Mouse (Mus musculus): ENCODE measurements at regions not wholly inside any gene's neighbourhood (a gene's known extent, or its start where the extent isn't known, plus 50 kb on each side); places are given as distances from the start of the nearest gene placed in this dataset.

GRCm38 (mm10) chr4:81005507-81006328 is 95.3 kb downstream of the Lurap1l start:
- no peak overlapping the region for H3K4me3 ChIP-seq

GRCm38 (mm10) chr4:81006546-81006945 is 96.1 kb downstream of the Lurap1l start:
- no peaks in the 10 kb centered on the region for H3K27me3 ChIP-seq (replicated peaks; ENCODE audit: low read depth, poor library complexity, severe bottlenecking)
- H3K4me1 ChIP-seq: peaks cover 9% of the 10 kb centered on the region
- 91% methylated on average over 1 of the region's 1 CpGs for WGBS
- no peak for DNase-seq (ENCODE audit: low spot score)
- H3K9me3 ChIP-seq: no peaks in the 10 kb centered on the region
- no peak overlapping the region for H3K27ac ChIP-seq (replicated peaks)
- H3K4me3 ChIP-seq: no peak overlapping the region
- H3K36me3 ChIP-seq (replicated peaks): no peaks in the 10 kb centered on the region

More at GRCm38 (mm10) chr4:81005507-81006328, 95.3 kb downstream of the Lurap1l start:
- DNase-seq (ENCODE audit: low spot score): no peak
- peaks cover 9% of the 10 kb centered on the region for H3K4me1 ChIP-seq
- peaks cover 3% of the 10 kb centered on the region for H3K9me3 ChIP-seq
- H3K27me3 ChIP-seq (replicated peaks; ENCODE audit: low read depth, poor library complexity, severe bottlenecking): no peaks in the 10 kb centered on the region
- H3K27ac ChIP-seq (replicated peaks): no peak overlapping the region
- H3K36me3 ChIP-seq (replicated peaks): no peaks in the 10 kb centered on the region
- 47% methylated on average over 7 of the region's 7 CpGs for WGBS

- H3K9me3 ChIP-seq: no peaks in the 10 kb centered on the region
- DNase-seq (ENCODE audit: low spot score): no peak
- WGBS: 68% methylated on average over 2 of the region's 2 CpGs
- H3K27me3 ChIP-seq (replicated peaks; ENCODE audit: low read depth, poor library complexity, severe bottlenecking): no peaks in the 10 kb centered on the region
- no peak overlapping the region for H3K4me3 ChIP-seq
- no peaks in the 10 kb centered on the region for H3K36me3 ChIP-seq (replicated peaks)
- H3K27ac ChIP-seq (replicated peaks): no peak overlapping the region
- no peaks in the 10 kb centered on the region for H3K4me1 ChIP-seq
These were observed 111.4 kb downstream of the Lurap1l start for GRCm38 (mm10) chr4:81021850-81022249.

GRCm38 (mm10) chr4:81023436-81023983 is 113.1 kb downstream of the Lurap1l start:
- Histone ChIP-seq H3K27ac (replicated peaks) (no peak overlapping the region), H3K4me3 (no peak overlapping the region), H3K4me1 (no peaks in the 10 kb centered on the region), H3K27me3 (replicated peaks; ENCODE audit: low read depth, poor library complexity, severe bottlenecking) (no peaks in the 10 kb centered on the region), H3K9me3 (no peaks in the 10 kb centered on the region), H3K36me3 (replicated peaks) (no peaks in the 10 kb centered on the region)
- WGBS: 67% methylated on average over 14 of the region's 14 CpGs
- DNase-seq (ENCODE audit: low spot score): no peak

- WGBS: 95% methylated on average over 1 of the region's 1 CpGs
- no peak for DNase-seq (ENCODE audit: low spot score)
- Histone ChIP-seq H3K36me3 (replicated peaks) (no peaks in the 10 kb centered on the region), H3K4me1 (no peaks in the 10 kb centered on the region), H3K27ac (replicated peaks) (no peak overlapping the region), H3K4me3 (no peak overlapping the region), H3K27me3 (replicated peaks; ENCODE audit: low read depth, poor library complexity, severe bottlenecking) (no peaks in the 10 kb centered on the region), H3K9me3 (no peaks in the 10 kb centered on the region)
These were observed 117.1 kb downstream of the Lurap1l start for GRCm38 (mm10) chr4:81027558-81027957.

- no peak for DNase-seq (ENCODE audit: low spot score)
- H3K9me3 ChIP-seq: no peaks in the 10 kb centered on the region
- no peaks in the 10 kb centered on the region for H3K36me3 ChIP-seq (replicated peaks)
- no peak overlapping the region for H3K4me3 ChIP-seq
- no peaks in the 10 kb centered on the region for H3K4me1 ChIP-seq
- H3K27ac ChIP-seq (replicated peaks): no peak overlapping the region
- no peaks in the 10 kb centered on the region for H3K27me3 ChIP-seq (replicated peaks; ENCODE audit: low read depth, poor library complexity, severe bottlenecking)
- 82% methylated on average over 3 of the region's 3 CpGs for WGBS
These were observed 120.2 kb downstream of the Lurap1l start for GRCm38 (mm10) chr4:81030671-81031070.

- Histone ChIP-seq H3K9me3 (no peaks in the 10 kb centered on the region), H3K4me3 (no peak overlapping the region), H3K27me3 (replicated peaks; ENCODE audit: low read depth, poor library complexity, severe bottlenecking) (no peaks in the 10 kb centered on the region), H3K4me1 (no peaks in the 10 kb centered on the region), H3K27ac (replicated peaks) (no peak overlapping the region), H3K36me3 (replicated peaks) (no peaks in the 10 kb centered on the region)
- no peak for DNase-seq (ENCODE audit: low spot score)
These were observed 127.0 kb downstream of the Lurap1l start for GRCm38 (mm10) chr4:81037336-81037902.

GRCm38 (mm10) chr4:81058227-81058626 is 147.8 kb downstream of the Lurap1l start:
- H3K27me3 ChIP-seq (replicated peaks; ENCODE audit: low read depth, poor library complexity, severe bottlenecking): no peaks in the 10 kb centered on the region
- H3K4me3 ChIP-seq: no peak overlapping the region
- WGBS: 99% methylated on average over 1 of the region's 1 CpGs
- H3K36me3 ChIP-seq (replicated peaks): no peaks in the 10 kb centered on the region
- H3K27ac ChIP-seq (replicated peaks): no peak overlapping the region
- H3K4me1 ChIP-seq: no peaks in the 10 kb centered on the region
- H3K9me3 ChIP-seq: no peaks in the 10 kb centered on the region
- DNase-seq (ENCODE audit: low spot score): no peak

GRCm38 (mm10) chr4:81058809-81059208 is 148.4 kb downstream of the Lurap1l start:
- Histone ChIP-seq H3K27ac (replicated peaks) (no peak overlapping the region), H3K9me3 (no peaks in the 10 kb centered on the region), H3K4me1 (no peaks in the 10 kb centered on the region), H3K36me3 (replicated peaks) (no peaks in the 10 kb centered on the region), H3K4me3 (no peak overlapping the region), H3K27me3 (replicated peaks; ENCODE audit: low read depth, poor library complexity, severe bottlenecking) (no peaks in the 10 kb centered on the region)
- DNase-seq (ENCODE audit: low spot score): no peak
- 89% methylated on average over 5 of the region's 5 CpGs for WGBS

GRCm38 (mm10) chr4:81059356-81059755 is 148.9 kb downstream of the Lurap1l start:
- no peak for DNase-seq (ENCODE audit: low spot score)
- no peak overlapping the region for H3K27ac ChIP-seq (replicated peaks)
- no peak overlapping the region for H3K4me3 ChIP-seq
- no peaks in the 10 kb centered on the region for H3K4me1 ChIP-seq
- 93% methylated on average over 3 of the region's 3 CpGs for WGBS
- H3K27me3 ChIP-seq (replicated peaks; ENCODE audit: low read depth, poor library complexity, severe bottlenecking): no peaks in the 10 kb centered on the region
- no peaks in the 10 kb centered on the region for H3K9me3 ChIP-seq
- no peaks in the 10 kb centered on the region for H3K36me3 ChIP-seq (replicated peaks)

- WGBS: 76% methylated on average over 6 of the region's 6 CpGs
- no peak for DNase-seq (ENCODE audit: low spot score)
- Histone ChIP-seq H3K4me3 (no peak overlapping the region), H3K36me3 (replicated peaks) (no peaks in the 10 kb centered on the region), H3K27ac (replicated peaks) (no peak overlapping the region), H3K9me3 (no peaks in the 10 kb centered on the region), H3K27me3 (replicated peaks; ENCODE audit: low read depth, poor library complexity, severe bottlenecking) (no peaks in the 10 kb centered on the region), H3K4me1 (peaks cover 6% of the 10 kb centered on the region)
These were observed 172.0 kb downstream of the Lurap1l start for GRCm38 (mm10) chr4:81082290-81082947.

GRCm38 (mm10) chr4:81085188-81085587 is 174.7 kb downstream of the Lurap1l start:
- H3K27ac ChIP-seq (replicated peaks): no peak overlapping the region
- peak; percentile 16 for DNase-seq (ENCODE audit: low spot score)
- WGBS: 39% methylated on average over 4 of the region's 4 CpGs
- H3K4me1 ChIP-seq: peaks cover 6% of the 10 kb centered on the region
- H3K36me3 ChIP-seq (replicated peaks): no peaks in the 10 kb centered on the region
- H3K9me3 ChIP-seq: no peaks in the 10 kb centered on the region
- H3K27me3 ChIP-seq (replicated peaks; ENCODE audit: low read depth, poor library complexity, severe bottlenecking): no peaks in the 10 kb centered on the region
- H3K4me3 ChIP-seq: no peak overlapping the region

- Histone ChIP-seq H3K4me3 (no peak overlapping the region), H3K36me3 (replicated peaks) (no peaks in the 10 kb centered on the region), H3K4me1 (no peaks in the 10 kb centered on the region), H3K27ac (replicated peaks) (no peak overlapping the region), H3K9me3 (no peaks in the 10 kb centered on the region), H3K27me3 (replicated peaks; ENCODE audit: low read depth, poor library complexity, severe bottlenecking) (no peaks in the 10 kb centered on the region)
- DNase-seq (ENCODE audit: low spot score): no peak
These were observed 186.1 kb downstream of the Lurap1l start for GRCm38 (mm10) chr4:81096581-81096980.
